Mouse (Mus musculus) kidney, postnatal 14 days (tissue): Measurements from ENCODE around the gene Kcnk16.
"Not testable (repeated sequence)": the region's sequence is repeated elsewhere in the genome, so short reads cannot be mapped to it uniquely, and the experiment has no call there.

Experiments
- DNase-seq: peaks from one replicate; pipeline ENCODE4 v3.0.0; 2022; ENCODE audit warnings: mixed read lengths

The Kcnk16 gene

GRCm38 (mm10) chr14:20269082-20269809 is at the start of gene Kcnk16:
Kcnk16 (minus strand) TSS chr14:20269199.
- DNase-seq = no peak

- no peak for DNase-seq
Measured at GRCm38 (mm10) chr14:20315137-20315536, 46.1 kb upstream of the Kcnk16 start.

GRCm38 (mm10) chr14:20305085-20305484 is 36.1 kb upstream of the Kcnk16 start:
- DNase-seq = not testable (repeated sequence)

- no peak for DNase-seq
Measured at GRCm38 (mm10) chr14:20298131-20298530, 29.1 kb upstream of the Kcnk16 start.

- no peak for DNase-seq
Measured at GRCm38 (mm10) chr14:20297616-20298015, 28.6 kb upstream of the Kcnk16 start.

- DNase-seq = no peak
Measured at GRCm38 (mm10) chr14:20294947-20295346, 25.9 kb upstream of the Kcnk16 start.

GRCm38 (mm10) chr14:20294117-20294892 is 25.3 kb upstream of the Kcnk16 start, which contains the start of gene Nudt13:
Nudt13 (plus strand) TSS chr14:20294697.
- DNase-seq = peak; percentile 92

GRCm38 (mm10) chr14:20291391-20291790 is 22.4 kb upstream of the Kcnk16 start:
- DNase-seq = no peak

GRCm38 (mm10) chr14:20268421-20268820 is 578 bp downstream of the Kcnk16 start:
- DNase-seq = no peak

GRCm38 (mm10) chr14:20262346-20262745 is 6.7 kb downstream of the Kcnk16 start:
- peak; percentile 29 for DNase-seq

GRCm38 (mm10) chr14:20258185-20259113 is 10.6 kb downstream of the Kcnk16 start:
- DNase-seq = peak; percentile 84

- DNase-seq = no peak
Measured at GRCm38 (mm10) chr14:20250237-20251171, 18.5 kb downstream of the Kcnk16 start.

- no peak for DNase-seq
Measured at GRCm38 (mm10) chr14:20248001-20248400, 21.0 kb downstream of the Kcnk16 start.

GRCm38 (mm10) chr14:20246811-20247266 is 22.2 kb downstream of the Kcnk16 start:
- DNase-seq = no peak

GRCm38 (mm10) chr14:20245861-20246260 is 23.1 kb downstream of the Kcnk16 start:
- no peak for DNase-seq

GRCm38 (mm10) chr14:20245318-20245717 is 23.7 kb downstream of the Kcnk16 start:
- DNase-seq = no peak

GRCm38 (mm10) chr14:20243158-20243557 is 25.8 kb downstream of the Kcnk16 start:
- DNase-seq = no peak

GRCm38 (mm10) chr14:20242454-20242853 is 26.5 kb downstream of the Kcnk16 start:
- DNase-seq = no peak

- no peak for DNase-seq
Measured at GRCm38 (mm10) chr14:20234403-20234802, 34.6 kb downstream of the Kcnk16 start.

- no peak for DNase-seq
Measured at GRCm38 (mm10) chr14:20233016-20233980, 35.7 kb downstream of the Kcnk16 start.
